Mouse (Mus musculus) left cerebral cortex, postnatal 4 days (tissue): ENCODE measurements around the gene Ttc19. TPM values are rescaled to one million over a fixed set of nuclear protein-coding genes. Genes with fewer than 3 reads are reported as not detected.

Experiments
- total RNA-seq, 2 experiments: library from RNA; stranded (reverse); gene quantifications; 2 replicates each; pipeline ENCODE4 v1.2.3; 2021

The Ttc19 gene
- total RNA-seq, 2 experiments from 2014 or later, result 54.9 to 59.5 TPM

Other genes starting within 250 kb of the Ttc19 start
- 1 to 10 TPM; 4.0 to 4.4 TPM for gene Adora2b, start 32.5 kb upstream of the Ttc19 start, total RNA-seq
- 1 to 10 TPM; 6.4 to 8.7 TPM for gene Zswim7, start 98 bp upstream of the Ttc19 start, total RNA-seq
- gene Pigl, start 177.0 kb downstream of the Ttc19 start, total RNA-seq, result 1 to 10 TPM; 5.4 to 6.8 TPM
- 100 to 1,000 TPM; 287 to 297 TPM for gene Ncor1, start 177.1 kb downstream of the Ttc19 start, total RNA-seq